Comparison of ENCODE assay signal across 12 mouse cellular contexts in genomic region chr10:71106491-71107205, GRCm38 (mm10). TPM values are rescaled to one million over a fixed set of nuclear protein-coding genes. Genes with fewer than 3 reads are reported as not detected.
"Had no signal": no experiment of that assay in that cellular context is flagged by ENCODE, and none has a peak within 500 bp of the region (broad histone marks: within the 10 kb centered on the region; RNA-seq: fewer than 3 reads in every experiment).

No protein-coding gene starts in this region.

- H3K27me3 ChIP-seq: limb, embryonic 15.5 days; liver, embryonic 12.5 days; midbrain, embryonic 12.5 days; neural tube, embryonic 13.5 days; stomach, embryonic 15.5 days had no signal

- H3K9me3 ChIP-seq: limb, embryonic 15.5 days; midbrain, embryonic 12.5 days; neural tube, embryonic 13.5 days; stomach, embryonic 15.5 days had no signal

- H3K4me2 ChIP-seq: limb, embryonic 15.5 days; liver, embryonic 12.5 days; lung, embryonic 14.5 days; midbrain, embryonic 12.5 days; neural tube, embryonic 13.5 days; stomach, embryonic 15.5 days had no signal

- H3K4me1 ChIP-seq: limb, embryonic 15.5 days; liver, embryonic 12.5 days; midbrain, embryonic 12.5 days; stomach, embryonic 15.5 days had no signal

- H3K9ac ChIP-seq: limb, embryonic 15.5 days; liver, embryonic 12.5 days; lung, embryonic 14.5 days; midbrain, embryonic 12.5 days; neural tube, embryonic 13.5 days; stomach, embryonic 15.5 days had no signal

- DNase-seq: lung, embryonic 14.5 days; lung, postnatal 10 days; lung, postnatal 4 days; right cerebral cortex, postnatal 14 days; thymus, postnatal 4 days had no signal

- H3K36me3 ChIP-seq: liver, embryonic 12.5 days; midbrain, embryonic 12.5 days; neural tube, embryonic 13.5 days had no signal

- H3K27ac ChIP-seq: left cerebral cortex, adult 2 months; limb, embryonic 15.5 days; liver, embryonic 12.5 days; midbrain, embryonic 12.5 days; neural tube, embryonic 13.5 days; stomach, embryonic 15.5 days had no signal

- H3K4me3 ChIP-seq: left cerebral cortex, adult 2 months; limb, embryonic 15.5 days; liver, embryonic 12.5 days; midbrain, embryonic 12.5 days; neural tube, embryonic 13.5 days; stomach, embryonic 15.5 days had no signal

RNA-seq across cellular contexts. Expression of gene Bicc1, which starts 52.9 kb away (rescaled TPM):
- total RNA-seq: megakaryocyte-erythroid progenitor cell, adult 5-6 weeks had no signal
